Mouse (Mus musculus) thymus, adult 18-20 months (tissue): ENCODE measurements at regions not wholly inside any gene's neighbourhood (a gene's known extent, or its start where the extent isn't known, plus 50 kb on each side); places are given as distances from the start of the nearest gene placed in this dataset.

Source experiments
- DNase-seq, 2 experiments: peaks; one replicate each; pipeline ENCODE4 v3.0.0; 2022; ENCODE audit warnings: mixed read lengths in 2 of 2

GRCm38 (mm10) chr13:60004611-60005010, 172.6 kb downstream of the Gas1 start:
- DNase-seq, result no peak

GRCm38 (mm10) chr13:60002098-60002497, 175.1 kb downstream of the Gas1 start:
- no peak for DNase-seq

GRCm38 (mm10) chr13:60001637-60002036, 175.5 kb downstream of the Gas1 start:
- no peak for DNase-seq

GRCm38 (mm10) chr13:60000618-60001347, 176.4 kb downstream of the Gas1 start:
- no peak for DNase-seq

GRCm38 (mm10) chr13:59997431-59997830, 174.5 kb upstream of the Tut7 start:
- no peak for DNase-seq

GRCm38 (mm10) chr13:59996146-59996814, 173.3 kb upstream of the Tut7 start:
- DNase-seq, result no peak

- no peak for DNase-seq
Observed at GRCm38 (mm10) chr13:59992780-59993501, 170.0 kb upstream of the Tut7 start.

GRCm38 (mm10) chr13:59992346-59992745, 169.4 kb upstream of the Tut7 start:
- no peak for DNase-seq

GRCm38 (mm10) chr13:59990402-59991280, 167.7 kb upstream of the Tut7 start:
- no peak for DNase-seq

GRCm38 (mm10) chr13:59988393-59988965, 165.5 kb upstream of the Tut7 start:
- no peak for DNase-seq

- no peak for DNase-seq
Observed at GRCm38 (mm10) chr13:59976425-59976824, 153.5 kb upstream of the Tut7 start.

GRCm38 (mm10) chr13:59972093-59972427, 149.1 kb upstream of the Tut7 start:
- DNase-seq, result no peak

- no peak for DNase-seq
Observed at GRCm38 (mm10) chr13:59971231-59972092, 148.5 kb upstream of the Tut7 start.

- no peak for DNase-seq
Observed at GRCm38 (mm10) chr13:59970430-59970829, 147.5 kb upstream of the Tut7 start.

- DNase-seq, result no peak
Observed at GRCm38 (mm10) chr13:59969484-59969883, 146.5 kb upstream of the Tut7 start.

GRCm38 (mm10) chr13:59968584-59969240, 145.8 kb upstream of the Tut7 start:
- no peak for DNase-seq

GRCm38 (mm10) chr13:59966535-59967255, 143.7 kb upstream of the Tut7 start:
- no peak for DNase-seq

GRCm38 (mm10) chr13:59964981-59965380, 142.0 kb upstream of the Tut7 start:
- no peak for DNase-seq

- DNase-seq, result no peak
Observed at GRCm38 (mm10) chr13:59962676-59963664, 140.0 kb upstream of the Tut7 start.
